Mouse (Mus musculus) mature B cell (primary cell): ENCODE measurements around the gene Polh.

Source experiments
- in situ Hi-C: fragments of 300-500 bp; cut with MboI; formaldehyde crosslinking; loops from 2 replicates; pipeline ENCODE4 v1.14.3; 2019

The Polh gene

DNA sequence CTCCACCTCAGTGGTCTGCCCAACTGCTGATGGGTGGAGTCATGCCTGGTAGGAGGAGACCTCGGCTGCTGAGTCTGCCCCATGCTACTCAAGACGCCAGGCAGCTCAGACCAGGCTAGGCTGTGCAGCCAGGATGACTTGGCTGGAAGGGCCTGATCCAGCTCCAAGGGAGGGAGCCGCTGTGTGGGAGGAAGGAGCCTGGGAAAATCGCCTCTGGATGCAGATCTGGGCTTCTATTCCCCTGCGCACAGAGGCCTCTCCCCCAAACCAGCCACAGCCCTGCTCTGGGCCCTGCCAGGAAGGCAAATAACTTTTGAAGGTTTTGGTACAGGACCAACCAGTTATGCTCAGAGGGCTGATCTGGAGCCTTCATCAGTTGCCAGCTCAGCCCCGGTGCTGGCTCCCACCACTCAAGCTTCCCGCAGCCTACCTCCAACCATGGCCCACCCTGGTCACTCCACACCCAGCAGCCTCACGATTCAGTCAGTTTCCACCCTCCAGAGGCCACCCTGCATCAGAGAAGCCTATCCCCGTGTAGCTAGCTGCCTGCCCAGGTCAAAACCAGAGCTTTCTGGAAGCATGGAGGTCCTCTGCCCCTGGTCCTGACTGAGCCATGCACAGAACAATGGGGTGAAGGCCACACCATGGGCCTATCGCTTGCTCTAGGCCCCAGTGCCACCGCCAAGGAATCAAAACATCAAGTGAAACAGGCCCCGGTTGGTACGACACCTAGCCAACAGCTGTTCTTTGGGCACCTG lies 72.5 kb downstream of the Polh start:
- in situ Hi-C loops: no loop called here

DNA sequence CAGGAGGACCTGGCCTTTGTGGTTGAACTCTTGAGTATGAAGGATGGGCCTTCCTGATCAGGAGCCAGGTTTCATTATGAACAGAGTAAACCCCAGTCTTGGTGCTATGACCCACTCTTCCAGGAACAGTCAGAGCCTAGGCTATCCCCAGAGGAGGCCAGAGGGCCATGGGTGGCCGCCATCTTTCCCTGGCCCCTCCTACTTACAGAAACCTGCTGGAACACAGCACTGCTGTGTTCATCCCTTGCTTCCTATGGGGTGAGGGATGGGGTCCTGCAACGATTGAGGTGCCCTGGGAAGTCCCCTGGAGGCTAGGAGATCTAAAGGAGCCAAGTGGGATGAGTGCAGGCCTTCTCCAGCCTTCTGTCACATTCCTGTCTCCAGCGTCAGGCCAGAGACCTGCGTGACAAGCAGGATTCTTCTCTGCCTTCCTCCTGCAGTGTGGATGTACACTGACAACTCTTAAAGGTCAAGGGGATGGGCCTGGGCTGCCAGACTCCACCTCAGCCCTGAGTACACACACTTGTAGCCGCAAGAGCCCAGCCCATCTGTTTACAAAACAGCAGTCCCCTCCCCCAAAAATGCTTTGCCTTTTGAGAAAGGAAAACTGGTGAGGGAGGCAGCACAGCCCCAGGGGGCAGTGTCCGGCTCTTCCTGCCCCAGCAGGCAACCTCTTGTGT lies 74.5 kb downstream of the Polh start:
- in situ Hi-C loops: no loop called here

DNA sequence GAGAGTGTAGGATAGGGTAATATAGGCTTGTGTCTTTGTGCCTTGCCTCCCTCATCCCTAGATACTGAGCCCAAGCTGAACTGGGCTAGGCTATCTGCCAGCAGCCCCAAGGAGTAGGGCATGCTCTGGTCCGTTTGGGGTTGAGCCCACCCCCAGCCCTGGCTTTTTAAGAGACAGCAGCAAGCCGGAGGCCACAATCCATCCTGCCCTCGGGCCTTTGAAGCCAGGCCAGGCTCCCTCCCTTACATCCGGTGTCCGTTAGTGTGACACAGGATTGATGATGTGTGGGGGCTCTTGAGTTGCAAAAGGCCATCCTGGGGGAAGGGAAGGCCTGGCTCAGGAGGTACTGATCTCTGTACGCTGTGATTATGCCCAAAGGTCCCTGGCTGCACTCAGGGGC lies 75.8 kb downstream of the Polh start:
- in situ Hi-C loops: no loop called here

DNA sequence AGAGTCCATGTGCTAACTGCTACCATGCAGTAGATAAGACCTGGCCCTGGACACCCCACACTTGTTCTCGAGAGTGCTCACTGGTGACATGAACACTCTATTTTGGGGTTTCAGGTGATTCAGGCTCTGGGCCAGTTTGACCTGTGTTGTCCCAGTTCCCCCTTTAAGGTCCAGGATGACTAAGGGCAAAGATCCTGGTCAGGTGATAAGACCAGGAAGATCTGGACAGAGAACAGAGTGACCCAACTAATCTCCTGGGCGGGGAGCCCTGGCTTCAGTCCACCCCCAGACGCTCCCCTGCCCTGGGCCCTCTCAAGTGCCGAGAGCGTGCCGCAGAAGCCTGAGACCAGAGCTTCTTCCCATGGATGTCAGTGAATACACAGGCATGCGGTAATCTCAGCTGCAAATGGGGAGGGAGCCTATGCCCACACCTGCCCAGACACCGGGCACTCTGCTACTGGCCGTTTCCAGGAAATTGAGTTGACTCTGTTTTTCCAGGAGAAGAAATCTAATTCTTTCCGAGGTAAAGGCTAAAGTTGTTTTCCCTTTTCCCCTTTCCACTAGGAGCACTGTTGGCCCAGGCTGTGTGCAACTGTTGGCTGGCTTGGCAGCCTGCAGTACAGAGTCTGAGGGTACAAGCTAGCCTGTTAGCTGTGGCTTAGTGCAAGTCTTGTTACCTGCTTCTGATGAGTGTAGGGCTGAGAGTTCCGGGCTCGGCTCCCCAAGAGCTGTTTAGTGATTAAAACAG lies 78.3 kb downstream of the Polh start:
- in situ Hi-C loops: no loop called here

DNA sequence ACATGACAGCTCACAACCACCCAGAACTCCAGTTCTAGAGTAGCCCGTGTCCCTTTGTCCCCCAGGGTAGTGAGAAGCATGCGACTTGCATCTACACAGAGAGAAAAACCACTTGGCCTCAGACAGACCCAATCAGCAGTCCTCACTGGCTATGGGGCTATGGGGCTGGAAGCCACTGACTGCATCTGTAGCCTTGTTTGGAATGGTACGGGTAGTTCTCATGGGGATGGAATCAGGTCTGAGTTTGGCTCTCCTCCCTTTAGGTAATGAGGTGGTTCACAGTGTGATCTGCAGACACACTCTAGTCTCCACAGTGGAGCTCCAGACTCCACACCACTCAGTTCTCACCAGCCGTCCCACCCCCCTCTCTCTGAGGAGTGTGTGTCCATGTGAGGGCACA lies 79.2 kb downstream of the Polh start:
- in situ Hi-C loops: no loop called here

DNA sequence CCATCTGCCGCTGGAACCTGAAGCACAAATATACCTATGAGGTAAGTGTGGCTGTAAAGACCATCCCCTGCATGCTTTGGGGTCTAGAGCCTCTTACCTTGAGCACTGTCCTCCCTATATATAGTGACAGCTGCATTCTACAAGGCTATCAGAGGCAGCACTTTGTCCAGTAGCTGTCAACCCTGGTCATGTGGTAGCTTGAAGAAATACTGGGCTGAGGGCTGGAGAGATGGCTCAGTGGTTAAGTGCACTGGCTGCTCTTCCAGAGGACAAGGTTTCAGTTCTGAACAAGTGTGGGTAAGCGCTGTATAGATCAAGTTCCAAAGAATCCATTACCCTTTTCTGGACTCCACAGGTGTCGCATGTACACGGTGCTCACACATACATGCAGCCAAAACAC lies 79.7 kb downstream of the Polh start:
- in situ Hi-C loops: no loop called here
